Mouse (Mus musculus): ENCODE data around the gene Tbl2. TPM values are rescaled to one million over a fixed set of nuclear protein-coding genes. Genes with fewer than 3 reads are reported as not detected.

The Tbl2 gene
- polyA plus RNA-seq, 1 experiment from 2014 or later, result 33.4 TPM

DNA sequence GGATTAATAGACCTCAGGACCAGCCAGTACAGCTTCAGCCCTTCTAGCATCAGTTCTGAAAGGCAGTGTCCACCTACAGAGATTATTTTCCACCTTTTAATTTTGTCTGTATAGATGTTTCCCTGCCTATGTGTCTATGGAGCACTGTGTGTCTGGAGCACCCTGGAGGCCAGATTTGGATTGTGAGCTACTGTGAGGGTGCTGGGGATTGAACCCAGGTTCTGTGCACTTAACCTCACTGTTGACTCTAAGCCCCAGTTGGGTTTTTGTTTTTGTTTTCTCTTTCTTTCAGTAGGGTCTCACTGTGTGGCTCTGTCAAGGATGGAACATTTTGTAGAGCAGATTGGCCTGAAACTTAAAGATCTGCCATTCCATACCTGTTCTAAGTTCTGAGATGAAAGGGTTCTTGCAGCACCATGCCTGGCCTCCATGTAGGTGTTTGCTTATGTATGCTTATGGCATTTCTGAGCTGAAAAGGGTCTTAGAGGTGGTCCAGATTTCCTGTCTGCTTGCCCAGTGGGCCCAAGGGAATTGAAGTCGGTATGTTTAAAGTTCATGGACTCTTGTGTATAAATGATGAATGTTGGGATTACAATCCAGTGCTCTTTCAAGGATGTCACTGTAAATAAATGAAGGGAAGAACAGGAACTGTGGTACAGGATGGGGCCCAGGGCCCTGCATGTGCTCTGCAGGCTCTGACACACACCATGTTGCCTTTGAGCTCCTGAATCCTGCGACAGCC, 40.0 kb downstream of the Tbl2 start:
- H3K4me2 ChIP-seq, result peak overlapping the region; percentile 56
- peaks cover 8% of the 10 kb centered on the region; the same call in 1 of the 2 replicates for H3K36me3 ChIP-seq
- WGBS, result 55% methylated on average over 2 of the region's 2 CpGs
- no peaks in the 10 kb centered on the region for H3K9me3 ChIP-seq
- no peaks in the 10 kb centered on the region for H3K27me3 ChIP-seq
- ATAC-seq (ENCODE audit: insufficient number of reproducible peaks, low FRiP score, low TSS enrichment, low read depth), result no peak
- H3K9ac ChIP-seq, result 0 out of 2 replicates have a peak overlapping the region, but pooled peaks have one; percentile 5
- peaks cover 19% of the 10 kb centered on the region for H3K4me1 ChIP-seq
- no peak overlapping the region for H3K27ac ChIP-seq
- H3K4me3 ChIP-seq, result peak overlapping the region; percentile 98

DNA sequence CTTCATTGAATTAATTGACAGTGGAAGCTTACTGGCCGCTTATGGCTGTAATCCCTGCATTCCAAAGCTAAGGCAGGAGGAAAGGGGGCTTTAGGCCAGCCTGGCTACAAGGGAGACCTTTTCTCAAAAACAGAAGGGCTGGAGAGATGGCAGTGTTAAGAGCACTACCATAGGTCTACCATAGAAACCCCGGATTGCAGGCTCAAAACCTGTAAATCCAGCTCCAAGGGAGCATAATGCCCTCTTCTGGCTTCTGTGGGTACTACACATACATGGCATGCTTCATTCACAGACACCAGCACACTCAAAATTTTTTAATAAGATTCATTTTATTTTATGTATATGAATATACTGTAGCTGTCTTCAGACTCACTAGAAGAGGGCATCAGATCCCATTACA, 42.2 kb downstream of the Tbl2 start:
- H3K27me3 ChIP-seq, result no peaks in the 10 kb centered on the region
- no peak overlapping the region for H3K9ac ChIP-seq
- WGBS, result 27% methylated on average over 2 of the region's 2 CpGs
- no peak overlapping the region for H3K4me3 ChIP-seq
- H3K4me1 ChIP-seq, result peaks cover 19% of the 10 kb centered on the region
- no peak overlapping the region for H3K4me2 ChIP-seq
- no peak overlapping the region for H3K27ac ChIP-seq
- H3K9me3 ChIP-seq, result no peaks in the 10 kb centered on the region
- no peak for ATAC-seq (ENCODE audit: insufficient number of reproducible peaks, low FRiP score, low TSS enrichment, low read depth)
- peaks cover 8% of the 10 kb centered on the region; the same call in 1 of the 2 replicates for H3K36me3 ChIP-seq

DNA sequence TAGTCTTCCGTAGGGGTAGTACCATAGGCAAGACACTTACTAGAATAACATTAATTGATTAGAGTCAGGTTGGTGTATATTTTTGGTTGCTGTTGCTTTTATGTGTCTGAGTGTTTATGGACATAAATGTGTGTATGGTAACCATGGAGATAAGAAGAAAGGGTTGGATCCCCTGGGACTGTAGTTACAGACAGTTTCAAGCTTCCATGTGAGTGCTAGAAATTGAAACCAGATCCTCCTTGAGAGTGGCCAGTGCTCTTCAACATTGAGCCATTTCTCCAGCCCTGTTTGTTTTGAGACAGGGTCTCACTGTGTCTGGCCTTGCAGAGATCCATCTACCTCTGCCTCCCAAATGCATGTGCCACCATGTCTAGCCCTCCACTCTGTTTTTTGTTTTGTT, 43.0 kb downstream of the Tbl2 start:
- WGBS, result 84% methylated on average over 1 of the region's 1 CpGs
- Histone ChIP-seq H3K4me3 (no peak overlapping the region), H3K9ac (no peak overlapping the region), H3K9me3 (no peaks in the 10 kb centered on the region), H3K27me3 (no peaks in the 10 kb centered on the region), H3K36me3 (peaks cover 10% of the 10 kb centered on the region; the same call in 1 of the 2 replicates), H3K27ac (no peak overlapping the region), H3K4me2 (no peak overlapping the region), H3K4me1 (peaks cover 19% of the 10 kb centered on the region)
- no peak for ATAC-seq (ENCODE audit: insufficient number of reproducible peaks, low FRiP score, low TSS enrichment, low read depth)

DNA sequence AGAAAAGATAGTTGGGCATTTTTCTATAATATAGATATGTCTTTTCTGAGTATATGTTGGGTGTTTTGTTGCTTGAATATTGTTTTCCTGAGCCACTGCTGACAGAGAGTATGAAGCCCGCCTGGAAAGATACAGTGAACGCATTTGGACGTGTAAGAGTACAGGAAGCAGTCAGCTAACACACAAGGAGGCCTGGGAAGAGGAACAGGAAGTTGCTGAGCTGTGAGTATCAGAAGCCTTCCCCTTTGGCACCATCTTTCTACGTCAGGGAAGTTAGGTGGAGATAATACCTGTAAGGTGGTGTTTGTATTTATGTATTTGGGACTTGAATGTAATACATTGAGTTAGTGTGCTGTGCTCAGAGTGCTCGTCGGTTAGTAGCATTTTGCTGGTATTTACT, 46.9 kb downstream of the Tbl2 start:
- peaks cover 6% of the 10 kb centered on the region; the same call in 1 of the 2 replicates for H3K4me1 ChIP-seq
- H3K27me3 ChIP-seq, result no peaks in the 10 kb centered on the region
- 75% methylated on average over 6 of the region's 6 CpGs for WGBS
- ATAC-seq (ENCODE audit: insufficient number of reproducible peaks, low FRiP score, low TSS enrichment, low read depth), result no peak
- no peak overlapping the region for H3K4me3 ChIP-seq
- H3K27ac ChIP-seq, result no peak overlapping the region
- no peaks in the 10 kb centered on the region for H3K9me3 ChIP-seq
- H3K4me2 ChIP-seq, result no peak overlapping the region
- peaks cover 39% of the 10 kb centered on the region for H3K36me3 ChIP-seq
- H3K9ac ChIP-seq, result no peak overlapping the region

DNA sequence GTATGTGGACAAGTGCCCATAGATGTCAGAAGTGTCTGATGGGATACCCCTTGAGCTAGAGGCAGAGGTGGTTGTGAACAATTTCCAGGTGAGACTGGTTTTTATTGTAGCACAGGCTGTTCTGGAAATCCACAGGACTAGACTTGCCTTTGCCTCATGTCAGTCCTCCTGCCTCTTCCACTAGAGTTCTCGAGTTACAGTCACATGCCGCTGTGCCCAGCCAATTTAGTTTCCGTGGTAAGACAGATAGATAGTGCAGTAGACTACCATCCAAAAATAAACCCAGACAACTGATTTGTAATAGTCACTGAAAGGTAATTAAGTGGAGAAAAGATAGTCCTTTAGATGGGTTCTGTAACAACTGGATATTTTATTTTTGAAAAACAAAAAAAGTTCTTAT, 53.3 kb downstream of the Tbl2 start:
- Histone ChIP-seq H3K4me2 (no peak overlapping the region), H3K9ac (no peak overlapping the region), H3K9me3 (no peaks in the 10 kb centered on the region), H3K4me3 (no peak overlapping the region), H3K27ac (no peak overlapping the region), H3K36me3 (peaks cover 65% of the 10 kb centered on the region), H3K27me3 (no peaks in the 10 kb centered on the region), H3K4me1 (no peaks in the 10 kb centered on the region)
- 53% methylated on average over 3 of the region's 3 CpGs for WGBS
- no peak for ATAC-seq (ENCODE audit: insufficient number of reproducible peaks, low FRiP score, low TSS enrichment, low read depth)

DNA sequence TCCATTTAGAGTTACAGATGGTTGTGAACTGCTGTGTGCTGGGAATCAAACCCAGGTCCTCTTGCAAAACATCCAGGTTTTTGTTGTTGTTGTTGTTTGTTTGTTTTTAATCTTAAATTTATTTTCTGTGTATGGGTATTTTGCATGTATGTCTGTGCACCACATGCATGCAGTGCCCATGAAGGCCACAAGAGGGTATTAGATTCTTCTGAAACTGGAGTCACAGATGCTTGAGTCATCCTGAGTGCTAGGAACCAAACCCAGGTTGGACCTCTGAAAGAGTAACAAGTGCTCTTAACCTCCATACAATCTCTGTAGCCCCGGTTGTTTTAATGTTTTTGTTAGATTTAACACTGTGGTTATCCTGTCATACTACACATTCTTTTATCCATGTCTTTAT, 58.7 kb downstream of the Tbl2 start:
- 84% methylated on average over 1 of the region's 1 CpGs for WGBS
- H3K4me2 ChIP-seq, result no peak overlapping the region
- H3K4me3 ChIP-seq, result no peak overlapping the region
- H3K36me3 ChIP-seq, result peaks cover 76% of the 10 kb centered on the region
- H3K4me1 ChIP-seq, result no peaks in the 10 kb centered on the region
- no peaks in the 10 kb centered on the region for H3K27me3 ChIP-seq
- H3K27ac ChIP-seq, result no peak overlapping the region
- ATAC-seq (ENCODE audit: insufficient number of reproducible peaks, low FRiP score, low TSS enrichment, low read depth), result no peak
- no peaks in the 10 kb centered on the region for H3K9me3 ChIP-seq
- H3K9ac ChIP-seq, result no peak overlapping the region

Small RNA genes within 50 kb of the gene (microRNA-seq; reads per million reads assigned to microRNA genes)
- not detected for gene Gm25315

Other genes with a start within 250 kb of the Tbl2 start
- not detected in 2 replicates for gene Tmem270, start 242.9 kb upstream of the Tbl2 start, polyA plus RNA-seq (2015; fragmentation: Nextera tagmentation; extraction: Ambion mirVana)
- gene Cldn13, start 234.1 kb upstream of the Tbl2 start, polyA plus RNA-seq (2015; fragmentation: Nextera tagmentation; extraction: Ambion mirVana), result 0.27 and 1.3 TPM in 2 replicates
- gene Mettl27, start 217.3 kb upstream of the Tbl2 start, polyA plus RNA-seq (2015; fragmentation: Nextera tagmentation; extraction: Ambion mirVana), result 13.9 and 17.0 TPM in 2 replicates
- 46.3 and 68.0 TPM in 2 replicates for gene Cldn4, start 202.7 kb upstream of the Tbl2 start, polyA plus RNA-seq (2015; fragmentation: Nextera tagmentation; extraction: Ambion mirVana)
- gene Cldn3, start 163.4 kb upstream of the Tbl2 start, polyA plus RNA-seq (2015; fragmentation: Nextera tagmentation; extraction: Ambion mirVana), result 26.0 and 27.2 TPM in 2 replicates
- gene Abhd11, start 140.5 kb upstream of the Tbl2 start, polyA plus RNA-seq (2015; fragmentation: Nextera tagmentation; extraction: Ambion mirVana), result 66.1 and 68.2 TPM in 2 replicates
- gene Stx1a, start 126.2 kb upstream of the Tbl2 start, polyA plus RNA-seq (2015; fragmentation: Nextera tagmentation; extraction: Ambion mirVana), result 9.9 and 11.3 TPM in 2 replicates
- 31.2 and 33.3 TPM in 2 replicates for gene Dnajc30, start 85.5 kb upstream of the Tbl2 start, polyA plus RNA-seq (2015; fragmentation: Nextera tagmentation; extraction: Ambion mirVana)
- 108 and 109 TPM in 2 replicates for gene Bud23, start 84.7 kb upstream of the Tbl2 start, polyA plus RNA-seq (2015; fragmentation: Nextera tagmentation; extraction: Ambion mirVana)
- gene Vps37d, start 71.4 kb upstream of the Tbl2 start, polyA plus RNA-seq (2015; fragmentation: Nextera tagmentation; extraction: Ambion mirVana), result 7.6 and 9.5 TPM in 2 replicates
- gene Mlxipl, start 59.8 kb upstream of the Tbl2 start, polyA plus RNA-seq (2015; fragmentation: Nextera tagmentation; extraction: Ambion mirVana), result 0.82 and 0.86 TPM in 2 replicates
- 47.6 and 50.4 TPM in 2 replicates for gene Bcl7b, start 18.6 kb downstream of the Tbl2 start, polyA plus RNA-seq (2015; fragmentation: Nextera tagmentation; extraction: Ambion mirVana)
- gene Baz1b, start 37.6 kb downstream of the Tbl2 start, polyA plus RNA-seq (2015; fragmentation: Nextera tagmentation; extraction: Ambion mirVana), result 34.3 and 38.4 TPM in 2 replicates
- 18.6 and 23.3 TPM in 2 replicates for gene Fzd9, start 101.6 kb downstream of the Tbl2 start, polyA plus RNA-seq (2015; fragmentation: Nextera tagmentation; extraction: Ambion mirVana)
- not detected in 2 replicates for gene Fkbp6, start 200.4 kb downstream of the Tbl2 start, polyA plus RNA-seq (2015; fragmentation: Nextera tagmentation; extraction: Ambion mirVana)
- 0.24 TPM in 1 of 2 replicates, not detected in the other for gene Trim50, start 203.6 kb downstream of the Tbl2 start, polyA plus RNA-seq (2015; fragmentation: Nextera tagmentation; extraction: Ambion mirVana)
- gene Nsun5, start 220.3 kb downstream of the Tbl2 start, polyA plus RNA-seq (2015; fragmentation: Nextera tagmentation; extraction: Ambion mirVana), result 35.7 and 37.3 TPM in 2 replicates
- gene Pom121, start 244.9 kb downstream of the Tbl2 start, polyA plus RNA-seq (2015; fragmentation: Nextera tagmentation; extraction: Ambion mirVana), result 9.5 and 10.9 TPM in 2 replicates

Data from limb, embryonic 15.5 days (tissue).